In the genomic region with DNA sequence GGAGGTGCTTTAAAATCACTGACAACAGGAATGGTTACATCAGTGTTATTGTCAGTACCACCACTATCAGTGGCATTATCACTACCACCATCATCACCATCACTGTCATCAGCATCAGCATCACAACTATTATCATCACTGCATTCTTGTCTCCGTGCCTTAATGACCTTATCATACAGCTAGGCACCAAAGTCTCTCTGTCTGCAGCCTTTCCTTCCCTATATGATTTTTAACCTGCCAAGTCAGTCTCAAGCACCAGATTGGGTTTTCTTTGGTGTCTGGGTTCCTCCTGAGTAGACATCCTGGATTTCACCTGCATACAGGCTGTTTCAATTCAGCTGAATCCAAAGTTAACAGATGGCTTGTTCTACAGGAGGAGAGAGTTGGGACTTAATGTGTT, we compare ENCODE assay signal across 15 mouse cellular contexts.
"Had no signal": no experiment of that assay in that cellular context is flagged by ENCODE, and none has a peak within 500 bp of the region (broad histone marks: within the 10 kb centered on the region; RNA-seq: fewer than 3 reads in every experiment).

No protein-coding gene starts in this region.

- H3K27ac ChIP-seq: limb, embryonic 12.5 days; liver, embryonic 13.5 days; lung, embryonic 15.5 days; macrophage; midbrain, embryonic 15.5 days; neural tube, embryonic 13.5 days had no signal

- H3K4me1 ChIP-seq: limb, embryonic 12.5 days; liver, embryonic 13.5 days; lung, embryonic 15.5 days; megakaryocyte, embryonic 14.5 days; midbrain, embryonic 15.5 days; neural tube, embryonic 13.5 days had no signal

- ATAC-seq: liver, postnatal 0 days; midbrain, embryonic 15.5 days had no signal

- H3K4me3 ChIP-seq: limb, embryonic 12.5 days; liver, embryonic 13.5 days; lung, embryonic 15.5 days; megakaryocyte, embryonic 14.5 days; midbrain, embryonic 15.5 days; neural tube, embryonic 13.5 days had no signal

- H3K4me2 ChIP-seq: limb, embryonic 12.5 days; liver, embryonic 13.5 days; lung, embryonic 15.5 days; midbrain, embryonic 11.5 days; midbrain, embryonic 15.5 days; neural tube, embryonic 13.5 days had no signal

- H3K9ac ChIP-seq: limb, embryonic 12.5 days; liver, embryonic 13.5 days; liver, postnatal 0 days; lung, embryonic 15.5 days; midbrain, embryonic 15.5 days; neural tube, embryonic 13.5 days had no signal

- H3K27me3 ChIP-seq: limb, embryonic 12.5 days; liver, embryonic 13.5 days; lung, embryonic 15.5 days; megakaryocyte, embryonic 14.5 days; midbrain, embryonic 15.5 days; neural tube, embryonic 13.5 days had no signal

- H3K36me3 ChIP-seq: limb, embryonic 12.5 days; liver, embryonic 13.5 days; lung, embryonic 15.5 days; midbrain, embryonic 15.5 days; neural tube, embryonic 13.5 days had no signal

- DNase-seq: kidney, postnatal 10 days; kidney, postnatal 4 days; liver; liver, embryonic 13.5 days; liver, postnatal 0 days; lung, postnatal 14 days; right cerebral cortex, postnatal 25 days; thymus, postnatal 4 days had no signal

- H3K9me3 ChIP-seq: limb, embryonic 12.5 days; lung, embryonic 15.5 days; midbrain, embryonic 15.5 days; neural tube, embryonic 13.5 days had no signal
